In genomic region chr13:93423224-93423623, GRCm38 (mm10) we compare ENCODE assay signal across 18 mouse cellular contexts.
"Had no signal": no experiment of that assay in that cellular context is flagged by ENCODE, and none has a peak within 500 bp of the region (broad histone marks: within the 10 kb centered on the region; RNA-seq: fewer than 3 reads in every experiment).

No protein-coding gene starts in this region.

- ATAC-seq: midbrain, embryonic 16.5 days had no signal

- H3K4me3 ChIP-seq: midbrain, embryonic 10.5 days; midbrain, embryonic 12.5 days; myocyte; neural tube, embryonic 13.5 days; neural tube, embryonic 15.5 days had no signal

- H3K27ac ChIP-seq: midbrain, embryonic 10.5 days; midbrain, embryonic 12.5 days; neural tube, embryonic 13.5 days; neural tube, embryonic 15.5 days had no signal

- H3K9me3 ChIP-seq: midbrain, embryonic 10.5 days; midbrain, embryonic 12.5 days; neural tube, embryonic 13.5 days; neural tube, embryonic 15.5 days had no signal

- DNase-seq: lung, embryonic 14.5 days; lung, postnatal 10 days; lung, postnatal 4 days; midbrain, embryonic 14.5 days; retina, postnatal 1 day; right cerebral cortex, adult 18-20 months; right cerebral cortex, postnatal 25 days; right cerebral cortex, postnatal 4 days; spleen, adult 18-20 months; thymus, adult 18-20 months; thymus, postnatal 14 days; thymus, postnatal 36 days had no signal

- H3K4me2 ChIP-seq: lung, embryonic 14.5 days; midbrain, embryonic 12.5 days; neural tube, embryonic 13.5 days; neural tube, embryonic 15.5 days had no signal

- H3K9ac ChIP-seq: lung, embryonic 14.5 days; midbrain, embryonic 12.5 days; neural tube, embryonic 13.5 days; neural tube, embryonic 15.5 days had no signal

- H3K4me1 ChIP-seq: midbrain, embryonic 10.5 days; midbrain, embryonic 12.5 days had no signal

- H3K27me3 ChIP-seq: midbrain, embryonic 12.5 days; neural tube, embryonic 13.5 days; neural tube, embryonic 15.5 days had no signal

- H3K36me3 ChIP-seq: midbrain, embryonic 12.5 days; neural tube, embryonic 13.5 days; neural tube, embryonic 15.5 days had no signal
